Mouse (Mus musculus): ENCODE measurements at regions not wholly inside any gene's neighbourhood (a gene's known extent, or its start where the extent isn't known, plus 50 kb on each side); places are given as distances from the start of the nearest gene placed in this dataset.

- WGBS (ENCODE audit: missing documents) = 89% methylated on average over 16 of the region's 17 CpGs
- Histone ChIP-seq H3K79me2 (ENCODE audit: inconsistent target) (no peaks in the 10 kb centered on the region), H3K4me3 (ENCODE audit: inconsistent target) (no peak overlapping the region), H3K27ac (no peak overlapping the region), H3K36me3 (ENCODE audit: inconsistent target) (no peaks in the 10 kb centered on the region)
Measured at GRCm38 (mm10) chr13:37468304-37469178, 123.5 kb downstream of the Ly86 start.

GRCm38 (mm10) chr13:37470230-37470907 is 125.4 kb downstream of the Ly86 start:
- H3K4me3 ChIP-seq (ENCODE audit: inconsistent target) = no peak overlapping the region
- no peaks in the 10 kb centered on the region for H3K79me2 ChIP-seq (ENCODE audit: inconsistent target)
- H3K27ac ChIP-seq = no peak overlapping the region
- 71% methylated on average over 11 of the region's 11 CpGs for WGBS (ENCODE audit: missing documents)
- no peaks in the 10 kb centered on the region for H3K36me3 ChIP-seq (ENCODE audit: inconsistent target)

- Histone ChIP-seq H3K27ac (no peak overlapping the region), H3K4me3 (ENCODE audit: inconsistent target) (no peak overlapping the region), H3K36me3 (ENCODE audit: inconsistent target) (no peaks in the 10 kb centered on the region), H3K79me2 (ENCODE audit: inconsistent target) (no peaks in the 10 kb centered on the region)
- 100% methylated on average over 1 of the region's 1 CpGs for WGBS (ENCODE audit: missing documents)
Measured at GRCm38 (mm10) chr13:37473359-37473758, 128.4 kb downstream of the Ly86 start.

DNA sequence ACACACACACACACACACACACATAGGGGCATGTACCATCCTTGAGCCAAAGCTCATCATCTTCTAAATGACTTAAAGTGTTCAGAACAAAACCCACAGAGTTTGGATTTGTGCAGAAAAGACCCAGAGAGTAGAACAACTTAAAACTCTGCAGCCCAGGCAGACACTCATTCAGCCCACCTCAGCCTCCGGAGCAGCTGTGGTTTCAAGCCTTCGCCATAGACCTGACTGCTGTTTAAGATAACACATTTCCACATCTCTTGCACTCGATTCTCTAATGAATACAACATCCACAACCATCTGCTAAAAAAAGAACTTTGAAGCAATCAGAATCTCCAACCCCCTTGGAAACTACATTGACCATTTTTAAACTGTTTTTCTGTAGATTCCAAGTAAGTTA is 130.8 kb downstream of the Ly86 start:
- 33% methylated on average over 3 of the region's 3 CpGs for WGBS (ENCODE audit: missing documents)
- no peak overlapping the region for H3K27ac ChIP-seq
- no peaks in the 10 kb centered on the region for H3K79me2 ChIP-seq (ENCODE audit: inconsistent target)
- H3K36me3 ChIP-seq (ENCODE audit: inconsistent target) = no peaks in the 10 kb centered on the region
- H3K4me3 ChIP-seq (ENCODE audit: inconsistent target) = no peak overlapping the region

GRCm38 (mm10) chr13:37476256-37477053 is 131.4 kb downstream of the Ly86 start:
- no peaks in the 10 kb centered on the region for H3K79me2 ChIP-seq (ENCODE audit: inconsistent target)
- WGBS (ENCODE audit: missing documents) = 18% methylated on average over 13 of the region's 13 CpGs
- no peaks in the 10 kb centered on the region for H3K36me3 ChIP-seq (ENCODE audit: inconsistent target)
- no peak overlapping the region for H3K4me3 ChIP-seq (ENCODE audit: inconsistent target)
- H3K27ac ChIP-seq = no peak overlapping the region

DNA sequence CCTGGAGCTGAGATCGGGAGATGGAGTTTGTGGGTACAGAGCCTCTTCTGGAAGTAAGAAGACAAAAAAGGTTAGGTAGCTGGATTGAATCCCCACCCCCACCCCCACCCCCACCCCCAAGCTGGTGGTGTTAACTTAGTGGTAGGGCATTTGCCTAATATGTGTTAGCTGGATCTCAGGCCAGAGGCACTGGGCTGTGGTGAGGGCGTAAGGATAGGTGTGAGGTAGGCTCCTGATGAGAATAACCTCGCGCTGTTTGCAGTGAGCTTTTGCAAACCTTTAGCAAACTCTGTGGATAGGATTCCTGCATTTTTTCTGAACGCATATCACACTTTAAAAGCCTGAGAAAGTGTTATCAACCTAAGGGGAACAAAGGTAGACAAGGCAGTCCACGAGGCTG is 132.3 kb downstream of the Ly86 start:
- no peaks in the 10 kb centered on the region for H3K79me2 ChIP-seq (ENCODE audit: inconsistent target)
- H3K27ac ChIP-seq = no peak overlapping the region
- 60% methylated on average over 6 of the region's 6 CpGs for WGBS (ENCODE audit: missing documents)
- H3K4me3 ChIP-seq (ENCODE audit: inconsistent target) = no peak overlapping the region
- no peaks in the 10 kb centered on the region for H3K36me3 ChIP-seq (ENCODE audit: inconsistent target)

DNA sequence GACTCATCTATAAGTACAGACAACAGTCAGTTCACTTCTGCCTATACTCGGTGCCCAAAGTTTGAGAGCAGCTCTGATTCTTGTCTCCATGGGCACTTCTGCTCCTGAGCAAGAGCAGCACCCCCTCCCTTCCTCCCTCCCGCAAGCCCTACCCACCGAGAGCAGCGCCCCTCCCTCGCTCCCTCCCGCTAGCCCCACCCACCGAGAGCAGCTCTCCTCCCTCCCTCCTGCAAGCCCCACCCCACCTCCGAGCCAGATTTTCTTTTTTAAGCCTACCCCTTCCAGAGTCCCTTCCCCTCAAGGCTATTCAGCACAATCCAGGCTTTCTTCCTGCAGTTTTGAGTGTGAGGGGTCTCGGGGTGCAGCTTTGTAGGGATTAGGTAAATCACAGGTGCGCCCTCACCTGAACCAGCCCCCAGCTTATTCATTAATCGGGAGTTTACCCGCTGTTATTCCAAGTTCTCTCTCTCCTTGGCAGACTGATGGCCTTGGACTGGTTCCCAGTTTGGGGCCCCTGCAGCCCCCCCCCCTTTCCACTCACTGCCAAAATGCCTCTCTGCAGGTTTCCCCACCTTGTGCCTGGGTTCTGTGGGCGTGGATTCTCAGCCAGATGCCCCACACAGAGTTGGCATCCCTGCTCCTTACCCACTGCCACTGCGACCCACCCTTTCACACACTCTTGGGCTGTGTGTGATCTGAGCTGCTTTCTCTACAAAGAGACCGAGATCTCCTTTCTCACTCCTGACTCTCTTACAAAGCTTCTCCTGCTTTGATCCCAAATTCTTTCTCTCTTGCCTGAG is 132.9 kb downstream of the Ly86 start:
- Histone ChIP-seq H3K36me3 (ENCODE audit: inconsistent target) (no peaks in the 10 kb centered on the region), H3K27ac (no peak overlapping the region), H3K4me3 (ENCODE audit: inconsistent target) (no peak overlapping the region), H3K79me2 (ENCODE audit: inconsistent target) (no peaks in the 10 kb centered on the region)
- WGBS (ENCODE audit: missing documents) = 30% methylated on average over 8 of the region's 15 CpGs

DNA sequence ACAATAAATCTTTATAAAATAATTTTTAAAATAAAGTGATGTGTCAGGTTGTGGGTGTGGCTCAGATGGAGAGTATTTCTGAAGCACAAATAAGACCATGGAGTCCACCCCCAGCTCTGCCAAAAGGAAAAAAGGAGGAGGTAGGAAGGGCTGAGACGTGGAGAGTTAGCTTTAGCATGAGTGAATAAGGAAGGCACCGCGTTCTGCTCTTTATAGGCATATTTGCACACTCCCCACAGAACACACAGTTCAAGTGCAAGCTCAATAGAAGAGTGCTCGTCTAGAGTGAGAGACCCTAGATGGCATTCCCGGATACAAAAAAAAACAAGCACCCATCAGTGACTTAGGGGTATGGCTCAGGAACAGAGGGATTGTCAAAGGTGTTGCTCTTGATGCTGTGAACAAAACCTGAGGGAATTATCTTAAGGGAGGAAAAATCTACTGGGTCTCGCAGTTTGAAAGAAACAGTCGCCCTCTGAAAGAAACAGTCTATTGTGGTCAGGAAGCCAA is 134.2 kb downstream of the Ly86 start:
- H3K27ac ChIP-seq = no peak overlapping the region
- 94% methylated on average over 7 of the region's 7 CpGs for WGBS (ENCODE audit: missing documents)
- no peaks in the 10 kb centered on the region for H3K79me2 ChIP-seq (ENCODE audit: inconsistent target)
- H3K4me3 ChIP-seq (ENCODE audit: inconsistent target) = no peak overlapping the region
- no peaks in the 10 kb centered on the region for H3K36me3 ChIP-seq (ENCODE audit: inconsistent target)

- 69% methylated on average over 4 of the region's 5 CpGs for WGBS (ENCODE audit: missing documents)
- Histone ChIP-seq H3K36me3 (ENCODE audit: inconsistent target) (no peaks in the 10 kb centered on the region), H3K27ac (no peak overlapping the region), H3K79me2 (ENCODE audit: inconsistent target) (no peaks in the 10 kb centered on the region), H3K4me3 (ENCODE audit: inconsistent target) (no peak overlapping the region)
Measured at GRCm38 (mm10) chr13:37481514-37481913, 136.5 kb downstream of the Ly86 start.

GRCm38 (mm10) chr13:37482038-37482437 is 137.0 kb downstream of the Ly86 start:
- WGBS (ENCODE audit: missing documents) = 19% methylated on average over 2 of the region's 2 CpGs
- Histone ChIP-seq H3K79me2 (ENCODE audit: inconsistent target) (no peaks in the 10 kb centered on the region), H3K27ac (peak overlapping the region; percentile 64), H3K36me3 (ENCODE audit: inconsistent target) (no peaks in the 10 kb centered on the region), H3K4me3 (ENCODE audit: inconsistent target) (no peak overlapping the region)

- no peak overlapping the region for H3K4me3 ChIP-seq (ENCODE audit: inconsistent target)
- 3% methylated on average over 10 of the region's 10 CpGs for WGBS (ENCODE audit: missing documents)
Measured at GRCm38 (mm10) chr13:37482589-37482988, 137.6 kb downstream of the Ly86 start.

DNA sequence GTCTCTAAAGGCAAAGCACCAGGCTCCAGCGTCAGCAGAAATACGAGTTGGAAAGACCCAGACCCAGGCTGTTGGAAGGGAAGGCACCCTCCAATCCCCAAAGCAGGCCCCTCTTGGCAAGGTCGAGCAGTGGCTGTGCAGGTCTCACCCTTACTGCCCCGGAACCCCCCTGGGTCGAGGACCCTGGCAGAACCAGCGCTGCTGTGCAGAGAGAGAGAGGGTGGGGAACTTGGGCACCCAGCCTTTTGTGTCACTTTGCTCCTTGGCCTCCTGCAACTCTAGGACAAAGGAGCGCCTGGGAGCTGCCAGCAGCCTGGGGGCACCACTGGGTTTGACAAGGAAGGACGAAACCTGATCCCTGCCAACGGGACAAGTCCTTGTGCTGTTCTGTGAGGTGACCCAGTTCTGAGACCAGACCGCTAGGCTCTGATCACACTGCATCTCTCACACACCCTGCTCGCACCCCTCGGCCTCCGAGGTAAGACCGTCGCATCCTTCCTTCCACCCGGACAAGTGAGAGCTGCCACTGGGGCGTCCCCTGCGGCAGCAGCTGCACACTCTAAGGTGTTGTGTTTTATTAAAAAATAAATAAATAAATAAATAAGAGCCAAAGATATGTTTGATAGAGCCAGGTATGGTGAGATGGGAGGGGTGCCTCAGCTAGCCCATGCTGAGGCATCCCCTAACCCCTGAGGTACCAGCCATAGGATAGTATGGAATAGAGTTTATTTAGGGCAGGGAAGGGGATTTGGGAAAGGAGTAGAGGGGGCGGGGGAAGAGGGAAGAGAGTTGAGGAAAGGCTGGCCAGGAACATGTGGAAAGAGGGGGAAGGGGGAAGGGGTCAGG is 138.2 kb downstream of the Ly86 start:
- Histone ChIP-seq H3K4me3 (ENCODE audit: inconsistent target) (no peak overlapping the region), H3K27ac (peak overlapping the region; percentile 64)

More at GRCm38 (mm10) chr13:37482589-37482988, 137.6 kb downstream of the Ly86 start:
- no peaks in the 10 kb centered on the region for H3K79me2 ChIP-seq (ENCODE audit: inconsistent target)
- H3K27ac ChIP-seq = peak overlapping the region; percentile 64
- H3K36me3 ChIP-seq (ENCODE audit: inconsistent target) = no peaks in the 10 kb centered on the region

GRCm38 (mm10) chr13:37484631-37485030 is 139.6 kb downstream of the Ly86 start:
- 68% methylated on average over 4 of the region's 4 CpGs for WGBS (ENCODE audit: missing documents)
- H3K27ac ChIP-seq = no peak overlapping the region
- H3K4me3 ChIP-seq (ENCODE audit: inconsistent target) = no peak overlapping the region
- H3K36me3 ChIP-seq (ENCODE audit: inconsistent target) = no peaks in the 10 kb centered on the region
- H3K79me2 ChIP-seq (ENCODE audit: inconsistent target) = no peaks in the 10 kb centered on the region

More for the DNA sequence above, 138.2 kb downstream of the Ly86 start:
- Histone ChIP-seq H3K36me3 (ENCODE audit: inconsistent target) (no peaks in the 10 kb centered on the region), H3K79me2 (ENCODE audit: inconsistent target) (no peaks in the 10 kb centered on the region)
- WGBS (ENCODE audit: missing documents) = 24% methylated on average over 17 of the region's 19 CpGs
